Comparison of ENCODE assay signal across 7 mouse cellular contexts in genomic region chr1:131260309-131260656, GRCm38 (mm10). TPM values are rescaled to one million over a fixed set of nuclear protein-coding genes. Genes with fewer than 3 reads are reported as not detected.
A peak's percentile ranks its signal among the peaks of the same experiment; 100 is the strongest.
DNase-seq lines count a peak whose midpoint lies in the region; TF ChIP-seq lines count a peak whose summit lies in the region.

No protein-coding gene starts in this region.

- H3K4me1 ChIP-seq in ES-Bruce4 (ENCODE audit: control insufficient read depth, insufficient read depth, low read length) = no peaks in the 10 kb centered on the region

- peak overlapping the region; percentile 30; the same call in 1 of the 2 replicates for H3K4me3 ChIP-seq in ES-Bruce4 (ENCODE audit: low read depth, low read length)

- TF ChIP-seq POLR2A in ES-Bruce4 (IDR thresholded peaks at IDR 0.05; ENCODE audit: insufficient read depth, low read length) = no peak

- no peak for TF ChIP-seq EP300 in ES-Bruce4 (IDR thresholded peaks at IDR 0.05; ENCODE audit: insufficient read depth, low read depth, low read length)

- no peak overlapping the region for H3K9ac ChIP-seq in ES-Bruce4 (ENCODE audit: low read depth, poor library complexity, severe bottlenecking)

- no peaks in the 10 kb centered on the region for H3K36me3 ChIP-seq in ES-Bruce4 (ENCODE audit: control insufficient read depth, insufficient read depth, low read length, poor library complexity, severe bottlenecking)

- H3K27me3 ChIP-seq in ES-Bruce4 (ENCODE audit: control insufficient read depth, insufficient read depth, low read length, poor library complexity, severe bottlenecking) = no peaks in the 10 kb centered on the region

- H3K9me3 ChIP-seq in ES-Bruce4 (replicated peaks; ENCODE audit: control insufficient read depth, insufficient read depth, low read length, poor library complexity, severe bottlenecking) = no peaks in the 10 kb centered on the region

- peak; percentile 76 for DNase-seq in A20 (ENCODE audit: low read depth, low spot score)
- DNase-seq in cerebellum, adult 11-12 months = peak; percentile 45
- DNase-seq in forelimb bud, embryonic 11.5 days (ENCODE audit: low read depth, low spot score) = peak; percentile 79
- DNase-seq in kidney, postnatal 25 days = peak; percentile 68 to 81
- DNase-seq in lung, postnatal 10 days = peak; percentile 80
- DNase-seq in right cerebral cortex, postnatal 4 days = peak; percentile 81

- H3K27ac ChIP-seq in ES-Bruce4 (ENCODE audit: insufficient read depth, low read length) = no peak overlapping the region

- TF ChIP-seq CTCF in ES-Bruce4 (IDR thresholded peaks at IDR 0.05; ENCODE audit: low read depth, low read length) = peak; percentile 84

RNA-seq across cellular contexts. Expression of gene Rassf5, which starts 15.2 kb away (rescaled TPM):
- 0.45 and 1.1 TPM in 2 replicates for polyA plus RNA-seq in ES-Bruce4 (2011; ENCODE audit: insufficient read depth, insufficient read length, low read depth, missing spikeins)

RNA-seq across cellular contexts. Expression of gene Ikbke, which starts 19.1 kb away (rescaled TPM):
- 4.0 and 5.2 TPM in 2 replicates for polyA plus RNA-seq in ES-Bruce4 (2011; ENCODE audit: insufficient read depth, insufficient read length, low read depth, missing spikeins)
